Mouse (Mus musculus) WW6 (cell line): ENCODE measurements around the gene Olfr693.
"Not testable (repeated sequence)": the region's sequence is repeated elsewhere in the genome, so short reads cannot be mapped to it uniquely, and the experiment has no call there.

Experiments
- DNase-seq: peaks from one replicate; pipeline ENCODE4 v3.0.0-alpha.2; 2013; ENCODE audit warnings: low read depth, low spot score

The Olfr693 gene

GRCm38 (mm10) chr7:106680484-106680883, at the start of gene Olfr693:
Gene Olfr693 (minus strand): TSS chr7:106680584.
- no peak for DNase-seq

GRCm38 (mm10) chr7:106725654-106726053, 45.3 kb upstream of the Olfr693 start:
- DNase-seq = not testable (repeated sequence)

- DNase-seq = no peak
These were observed 35.9 kb upstream of the Olfr693 start, which contains the start of gene Olfr695 for GRCm38 (mm10) chr7:106716296-106716695. Gene Olfr695 (minus strand): TSS chr7:106716396.

- no peak for DNase-seq
These were observed 31.1 kb upstream of the Olfr693 start for GRCm38 (mm10) chr7:106711463-106711862.

- not testable (repeated sequence) for DNase-seq
These were observed 27.3 kb upstream of the Olfr693 start for GRCm38 (mm10) chr7:106707705-106708104.

- no peak for DNase-seq
These were observed 16.5 kb upstream of the Olfr693 start for GRCm38 (mm10) chr7:106696891-106697290.

- no peak for DNase-seq
These were observed 12.6 kb upstream of the Olfr693 start for GRCm38 (mm10) chr7:106692976-106693375.

GRCm38 (mm10) chr7:106691714-106692113, 11.3 kb upstream of the Olfr693 start, which contains the start of gene Olfr694:
Gene Olfr694 (minus strand): TSS chr7:106691814.
- DNase-seq = no peak

- no peak for DNase-seq
These were observed 5.0 kb upstream of the Olfr693 start for GRCm38 (mm10) chr7:106685382-106685781.

- DNase-seq = no peak
These were observed 28.1 kb downstream of the Olfr693 start for GRCm38 (mm10) chr7:106652344-106652652.

- DNase-seq = no peak
These were observed 28.6 kb downstream of the Olfr693 start for GRCm38 (mm10) chr7:106651555-106652343.

GRCm38 (mm10) chr7:106649774-106650173, 30.6 kb downstream of the Olfr693 start:
- no peak for DNase-seq

- DNase-seq = peak; percentile 59
These were observed 35.1 kb downstream of the Olfr693 start for GRCm38 (mm10) chr7:106645261-106645660.

- no peak for DNase-seq
These were observed 36.0 kb downstream of the Olfr693 start for GRCm38 (mm10) chr7:106644222-106644870.

GRCm38 (mm10) chr7:106640839-106641238, 39.5 kb downstream of the Olfr693 start:
- no peak for DNase-seq

- no peak for DNase-seq
These were observed 44.8 kb downstream of the Olfr693 start for GRCm38 (mm10) chr7:106635560-106635959.
